Mouse (Mus musculus): ENCODE data around the gene Met. TPM values are rescaled to one million over a fixed set of nuclear protein-coding genes. Genes with fewer than 3 reads are reported as not detected.
A peak's percentile ranks its signal among the peaks of the same experiment; 100 is the strongest.

Met gene
- polyA plus RNA-seq, 1 experiment from 2014 or later, result 1.1 TPM

- Histone ChIP-seq H3K9me3 (ENCODE audit: control insufficient read depth, low read length) (peaks cover 3% of the 10 kb centered on the region; the same call in 1 of the 2 replicates), H3K27me3 (ENCODE audit: control insufficient read depth, insufficient read depth, low read length) (no peaks in the 10 kb centered on the region), H3K36me3 (ENCODE audit: control insufficient read depth, insufficient read depth, low read length) (no peaks in the 10 kb centered on the region), H3K4me1 (ENCODE audit: control insufficient read depth, insufficient read depth, low read length) (no peaks in the 10 kb centered on the region), H3K4me2 (no peak overlapping the region), H3K27ac (ENCODE audit: low read depth, low read length) (no peak overlapping the region), H3K9ac (ENCODE audit: low read length) (no peak overlapping the region), H3K4me3 (ENCODE audit: low read depth, low read length) (no peak overlapping the region)
- DNase-seq (ENCODE audit: low spot score, missing footprints) (peak; percentile 41), ATAC-seq (ENCODE audit: low FRiP score) (no peak)
- 86% methylated on average over 11 of the region's 11 CpGs for WGBS
Observed at GRCm38 (mm10) chr6:17595712-17596462, 132.3 kb downstream of the Met start.

- Histone ChIP-seq H3K4me1 (ENCODE audit: control insufficient read depth, insufficient read depth, low read length) (no peaks in the 10 kb centered on the region), H3K27ac (ENCODE audit: low read depth, low read length) (no peak overlapping the region), H3K36me3 (ENCODE audit: control insufficient read depth, insufficient read depth, low read length) (no peaks in the 10 kb centered on the region), H3K4me3 (ENCODE audit: low read depth, low read length) (no peak overlapping the region), H3K4me2 (no peak overlapping the region), H3K9me3 (ENCODE audit: control insufficient read depth, low read length) (peaks cover 3% of the 10 kb centered on the region; the same call in 1 of the 2 replicates), H3K9ac (ENCODE audit: low read length) (no peak overlapping the region), H3K27me3 (ENCODE audit: control insufficient read depth, insufficient read depth, low read length) (no peaks in the 10 kb centered on the region)
- DNase-seq (ENCODE audit: low spot score, missing footprints), result no peak
- ATAC-seq (ENCODE audit: low FRiP score), result no peak
- 80% methylated on average over 5 of the region's 5 CpGs for WGBS
Observed at GRCm38 (mm10) chr6:17599373-17599772, 135.8 kb downstream of the Met start.

GRCm38 (mm10) chr6:17601526-17601925 is 137.9 kb downstream of the Met start:
- no peak overlapping the region for H3K4me2 ChIP-seq
- H3K27ac ChIP-seq (ENCODE audit: low read depth, low read length), result no peak overlapping the region
- H3K36me3 ChIP-seq (ENCODE audit: control insufficient read depth, insufficient read depth, low read length), result no peaks in the 10 kb centered on the region
- 70% methylated on average over 2 of the region's 2 CpGs for WGBS
- no peaks in the 10 kb centered on the region for H3K27me3 ChIP-seq (ENCODE audit: control insufficient read depth, insufficient read depth, low read length)
- ATAC-seq (ENCODE audit: low FRiP score) (no peak), DNase-seq (ENCODE audit: low spot score, missing footprints) (no peak)
- peaks cover 3% of the 10 kb centered on the region; the same call in 1 of the 2 replicates for H3K9me3 ChIP-seq (ENCODE audit: control insufficient read depth, low read length)
- H3K9ac ChIP-seq (ENCODE audit: low read length), result no peak overlapping the region
- no peak overlapping the region for H3K4me3 ChIP-seq (ENCODE audit: low read depth, low read length)
- H3K4me1 ChIP-seq (ENCODE audit: control insufficient read depth, insufficient read depth, low read length), result no peaks in the 10 kb centered on the region

GRCm38 (mm10) chr6:17606915-17607314 is 143.3 kb downstream of the Met start:
- Histone ChIP-seq H3K4me3 (ENCODE audit: low read depth, low read length) (no peak overlapping the region), H3K27ac (ENCODE audit: low read depth, low read length) (no peak overlapping the region), H3K36me3 (ENCODE audit: control insufficient read depth, insufficient read depth, low read length) (no peaks in the 10 kb centered on the region), H3K4me2 (no peak overlapping the region), H3K27me3 (ENCODE audit: control insufficient read depth, insufficient read depth, low read length) (no peaks in the 10 kb centered on the region), H3K9me3 (ENCODE audit: control insufficient read depth, low read length) (no peaks in the 10 kb centered on the region), H3K4me1 (ENCODE audit: control insufficient read depth, insufficient read depth, low read length) (no peaks in the 10 kb centered on the region), H3K9ac (ENCODE audit: low read length) (no peak overlapping the region)
- DNase-seq (ENCODE audit: low spot score, missing footprints), result no peak
- WGBS, result 88% methylated on average over 1 of the region's 1 CpGs
- no peak for ATAC-seq (ENCODE audit: low FRiP score)

- 88% methylated on average over 11 of the region's 11 CpGs for WGBS
- Histone ChIP-seq H3K36me3 (ENCODE audit: control insufficient read depth, insufficient read depth, low read length) (no peaks in the 10 kb centered on the region), H3K4me1 (ENCODE audit: control insufficient read depth, insufficient read depth, low read length) (no peaks in the 10 kb centered on the region), H3K27ac (ENCODE audit: low read depth, low read length) (no peak overlapping the region), H3K4me3 (ENCODE audit: low read depth, low read length) (no peak overlapping the region), H3K9me3 (ENCODE audit: control insufficient read depth, low read length) (no peaks in the 10 kb centered on the region), H3K27me3 (ENCODE audit: control insufficient read depth, insufficient read depth, low read length) (no peaks in the 10 kb centered on the region), H3K4me2 (no peak overlapping the region), H3K9ac (ENCODE audit: low read length) (no peak overlapping the region)
- ATAC-seq (ENCODE audit: low FRiP score) (no peak), DNase-seq (ENCODE audit: low spot score, missing footprints) (no peak)
Observed at GRCm38 (mm10) chr6:17611352-17612010, 147.9 kb downstream of the Met start.

- H3K36me3 ChIP-seq (ENCODE audit: control insufficient read depth, insufficient read depth, low read length), result no peaks in the 10 kb centered on the region
Observed at GRCm38 (mm10) chr6:17612652-17613051, 149.1 kb downstream of the Met start.

GRCm38 (mm10) chr6:17620823-17621222 is 157.2 kb downstream of the Met start:
- no peaks in the 10 kb centered on the region for H3K36me3 ChIP-seq (ENCODE audit: control insufficient read depth, insufficient read depth, low read length)
- no peak for DNase-seq (ENCODE audit: low spot score, missing footprints)
- 85% methylated on average over 4 of the region's 4 CpGs for WGBS
- no peak overlapping the region for H3K27ac ChIP-seq (ENCODE audit: low read depth, low read length)
- H3K27me3 ChIP-seq (ENCODE audit: control insufficient read depth, insufficient read depth, low read length), result no peaks in the 10 kb centered on the region
- no peak overlapping the region for H3K9ac ChIP-seq (ENCODE audit: low read length)
- no peak overlapping the region for H3K4me2 ChIP-seq
- no peak for ATAC-seq (ENCODE audit: low FRiP score)
- H3K4me1 ChIP-seq (ENCODE audit: control insufficient read depth, insufficient read depth, low read length), result no peaks in the 10 kb centered on the region
- H3K4me3 ChIP-seq (ENCODE audit: low read depth, low read length), result no peak overlapping the region
- no peaks in the 10 kb centered on the region for H3K9me3 ChIP-seq (ENCODE audit: control insufficient read depth, low read length)

More at GRCm38 (mm10) chr6:17612652-17613051, 149.1 kb downstream of the Met start:
- WGBS, result 89% methylated on average over 4 of the region's 4 CpGs
- H3K9ac ChIP-seq (ENCODE audit: low read length), result no peak overlapping the region
- no peak overlapping the region for H3K4me2 ChIP-seq
- DNase-seq (ENCODE audit: low spot score, missing footprints) (no peak), ATAC-seq (ENCODE audit: low FRiP score) (no peak)
- no peaks in the 10 kb centered on the region for H3K27me3 ChIP-seq (ENCODE audit: control insufficient read depth, insufficient read depth, low read length)
- no peaks in the 10 kb centered on the region for H3K9me3 ChIP-seq (ENCODE audit: control insufficient read depth, low read length)
- H3K4me1 ChIP-seq (ENCODE audit: control insufficient read depth, insufficient read depth, low read length), result no peaks in the 10 kb centered on the region
- no peak overlapping the region for H3K27ac ChIP-seq (ENCODE audit: low read depth, low read length)
- no peak overlapping the region for H3K4me3 ChIP-seq (ENCODE audit: low read depth, low read length)

GRCm38 (mm10) chr6:17621436-17621835 is 157.8 kb downstream of the Met start:
- ATAC-seq (ENCODE audit: low FRiP score) (no peak), DNase-seq (ENCODE audit: low spot score, missing footprints) (no peak)
- Histone ChIP-seq H3K27me3 (ENCODE audit: control insufficient read depth, insufficient read depth, low read length) (no peaks in the 10 kb centered on the region), H3K4me1 (ENCODE audit: control insufficient read depth, insufficient read depth, low read length) (no peaks in the 10 kb centered on the region), H3K4me2 (no peak overlapping the region), H3K9me3 (ENCODE audit: control insufficient read depth, low read length) (no peaks in the 10 kb centered on the region), H3K9ac (ENCODE audit: low read length) (no peak overlapping the region), H3K36me3 (ENCODE audit: control insufficient read depth, insufficient read depth, low read length) (no peaks in the 10 kb centered on the region), H3K4me3 (ENCODE audit: low read depth, low read length) (no peak overlapping the region), H3K27ac (ENCODE audit: low read depth, low read length) (no peak overlapping the region)
- WGBS, result 76% methylated on average over 3 of the region's 3 CpGs

All from midbrain, embryonic 11.5 days (tissue).